Mouse (Mus musculus) midbrain, embryonic 14.5 days (tissue): ENCODE measurements at regions not wholly inside any gene's neighbourhood (a gene's known extent, or its start where the extent isn't known, plus 50 kb on each side); places are given as distances from the start of the nearest gene placed in this dataset.
A peak's percentile ranks its signal among the peaks of the same experiment; 100 is the strongest.

ENCODE experiments used
- ATAC-seq: fragments of 200-750 bp; cut with Nextera tagmentation; 2 replicates; pipeline ENCODE4 v1.8.0; 2017; ENCODE audit warnings: moderate number of reproducible peaks, moderate library complexity; ENCODE audit not compliant: low FRiP score, low TSS enrichment
- DNase-seq: peaks from one replicate; pipeline ENCODE4 v3.0.0-alpha.2; 2015
- H3K27ac ChIP-seq: fragments of 300-500 bp; sonication (generic); replicated peaks from 2 replicates; pipeline ENCODE4 v1.5.1; 2014; ENCODE audit warnings: mild to moderate bottlenecking, low read depth, low read length, moderate library complexity
- H3K27me3 ChIP-seq: fragments of 300-500 bp; sonication (generic); 2 replicates; pipeline ENCODE4 v1.6.1; 2014; ENCODE audit warnings: low read length, control low read depth, mixed read lengths; ENCODE audit not compliant: control insufficient read depth, insufficient read depth
- H3K36me3 ChIP-seq: fragments of 300-500 bp; sonication (generic); 2 replicates; pipeline ENCODE4 v1.6.1; 2014; ENCODE audit warnings: low read length, control low read depth; ENCODE audit not compliant: control insufficient read depth, insufficient read depth
- H3K4me1 ChIP-seq: fragments of 300-500 bp; sonication (generic); 2 replicates; pipeline ENCODE4 v1.6.1; 2014; ENCODE audit warnings: mild to moderate bottlenecking, antibody characterized with exemption, low read length, control low read depth; ENCODE audit not compliant: control insufficient read depth, insufficient read depth
- H3K4me2 ChIP-seq: fragments of 300-500 bp; sonication (generic); 2 replicates; pipeline ENCODE4 v1.6.1; 2014; ENCODE audit warnings: mild to moderate bottlenecking, low read length, moderate library complexity
- H3K4me3 ChIP-seq: fragments of 300-500 bp; sonication (generic); replicated peaks from 2 replicates; pipeline ENCODE4 v1.5.1; 2014; ENCODE audit warnings: low read depth, low read length
- H3K9ac ChIP-seq: fragments of 300-500 bp; sonication (generic); replicated peaks from 2 replicates; pipeline ENCODE4 v1.6.1; 2014; ENCODE audit warnings: mild to moderate bottlenecking, low read length, moderate library complexity
- H3K9me3 ChIP-seq: fragments of 300-500 bp; sonication (generic); 2 replicates; pipeline ENCODE4 v1.6.1; 2016; ENCODE audit warnings: low read length, control low read depth, mixed read lengths; ENCODE audit not compliant: control insufficient read depth
- WGBS: fragments of 180-500 bp; shearing (Covaris S2); extraction: QIAGEN DNeasy Blood & Tissue Kit; methylation state at CpG from one replicate; pipeline ENCODE4 v1.1.7; 2014; 5-methylcytosine and 5-hydroxymethylcytosine counted together

- peak; percentile 83 for ATAC-seq
- H3K4me1 ChIP-seq, result peaks cover 10% of the 10 kb centered on the region; the same call in 1 of the 2 replicates
- DNase-seq, result peak; percentile 83
- H3K4me3 ChIP-seq, result no peak overlapping the region
- no peaks in the 10 kb centered on the region for H3K9me3 ChIP-seq
- 4% methylated on average over 2 of the region's 2 CpGs for WGBS
- H3K27ac ChIP-seq, result peak overlapping the region; percentile 70; the same call in 1 of the 2 replicates
- H3K9ac ChIP-seq, result no peak overlapping the region
- no peaks in the 10 kb centered on the region for H3K36me3 ChIP-seq
- no peaks in the 10 kb centered on the region for H3K27me3 ChIP-seq
- H3K4me2 ChIP-seq, result no peak overlapping the region
Measured at GRCm38 (mm10) chr14:103764047-103764446, 80.2 kb downstream of the Ednrb start.

- peak; percentile 76 for ATAC-seq
- Histone ChIP-seq H3K36me3 (no peaks in the 10 kb centered on the region), H3K4me1 (peaks cover 10% of the 10 kb centered on the region; the same call in 1 of the 2 replicates), H3K27ac (peak overlapping the region; percentile 70), H3K4me3 (no peak overlapping the region), H3K27me3 (no peaks in the 10 kb centered on the region), H3K4me2 (no peak overlapping the region), H3K9me3 (no peaks in the 10 kb centered on the region), H3K9ac (no peak overlapping the region)
- WGBS, result 24% methylated on average over 1 of the region's 1 CpGs
- peak; percentile 61 for DNase-seq
Measured at GRCm38 (mm10) chr14:103763216-103764031, 80.8 kb downstream of the Ednrb start.

- Histone ChIP-seq H3K27me3 (no peaks in the 10 kb centered on the region), H3K4me3 (no peak overlapping the region), H3K9me3 (no peaks in the 10 kb centered on the region), H3K9ac (no peak overlapping the region), H3K4me2 (no peak overlapping the region), H3K27ac (no peak overlapping the region), H3K36me3 (no peaks in the 10 kb centered on the region), H3K4me1 (peaks cover 7% of the 10 kb centered on the region; the same call in 1 of the 2 replicates)
- ATAC-seq, result no peak
- WGBS, result 85% methylated on average over 6 of the region's 6 CpGs
- no peak for DNase-seq
Measured at GRCm38 (mm10) chr14:103759443-103759842, 84.8 kb downstream of the Ednrb start.
